Mouse (Mus musculus): ENCODE results near the gene Egflam. TPM values are rescaled to one million over a fixed set of nuclear protein-coding genes. Genes with fewer than 3 reads are reported as not detected.
A peak's percentile ranks its signal among the peaks of the same experiment; 100 is the strongest.

The Egflam gene
- polyA plus RNA-seq, 1 experiment: 8.0 TPM

GRCm38 (mm10) chr15:7213683-7214082 lies 184.5 kb downstream of the Egflam start:
- TF ChIP-seq POLR2A (IDR thresholded peaks at IDR 0.05; ENCODE audit: borderline replicate concordance, extremely low read depth, insufficient read depth, insufficient read length, poor library complexity, severe bottlenecking) (no peak), CTCF (IDR thresholded peaks at IDR 0.05; ENCODE audit: borderline replicate concordance, extremely low read depth, insufficient read depth, insufficient read length) (no peak)
- peak; percentile 79 for DNase-seq (ENCODE audit: low read depth)

GRCm38 (mm10) chr15:7208180-7208579 lies 190.0 kb downstream of the Egflam start:
- TF ChIP-seq POLR2A (IDR thresholded peaks at IDR 0.05; ENCODE audit: borderline replicate concordance, extremely low read depth, insufficient read depth, insufficient read length, poor library complexity, severe bottlenecking) (no peak), CTCF (IDR thresholded peaks at IDR 0.05; ENCODE audit: borderline replicate concordance, extremely low read depth, insufficient read depth, insufficient read length) (no peak)
- DNase-seq (ENCODE audit: low read depth): no peak

GRCm38 (mm10) chr15:7207292-7207691 lies 190.9 kb downstream of the Egflam start:
- DNase-seq (ENCODE audit: low read depth): no peak
- TF ChIP-seq CTCF (IDR thresholded peaks at IDR 0.05; ENCODE audit: borderline replicate concordance, extremely low read depth, insufficient read depth, insufficient read length) (no peak), POLR2A (IDR thresholded peaks at IDR 0.05; ENCODE audit: borderline replicate concordance, extremely low read depth, insufficient read depth, insufficient read length, poor library complexity, severe bottlenecking) (no peak)

- DNase-seq (ENCODE audit: low read depth): no peak
- TF ChIP-seq POLR2A (IDR thresholded peaks at IDR 0.05; ENCODE audit: borderline replicate concordance, extremely low read depth, insufficient read depth, insufficient read length, poor library complexity, severe bottlenecking) (no peak), CTCF (IDR thresholded peaks at IDR 0.05; ENCODE audit: borderline replicate concordance, extremely low read depth, insufficient read depth, insufficient read length) (no peak)
Observed at GRCm38 (mm10) chr15:7206110-7206509, 192.1 kb downstream of the Egflam start.

- TF ChIP-seq CTCF (IDR thresholded peaks at IDR 0.05; ENCODE audit: borderline replicate concordance, extremely low read depth, insufficient read depth, insufficient read length): no peak
- no peak for TF ChIP-seq POLR2A (IDR thresholded peaks at IDR 0.05; ENCODE audit: borderline replicate concordance, extremely low read depth, insufficient read depth, insufficient read length, poor library complexity, severe bottlenecking)
- no peak for DNase-seq (ENCODE audit: low read depth)
Observed at GRCm38 (mm10) chr15:7204917-7205316, 193.3 kb downstream of the Egflam start.

GRCm38 (mm10) chr15:7203606-7204330 lies 194.4 kb downstream of the Egflam start:
- DNase-seq (ENCODE audit: low read depth): no peak
- TF ChIP-seq POLR2A (IDR thresholded peaks at IDR 0.05; ENCODE audit: borderline replicate concordance, extremely low read depth, insufficient read depth, insufficient read length, poor library complexity, severe bottlenecking) (no peak), CTCF (IDR thresholded peaks at IDR 0.05; ENCODE audit: borderline replicate concordance, extremely low read depth, insufficient read depth, insufficient read length) (no peak)

GRCm38 (mm10) chr15:7202981-7203380 lies 195.2 kb downstream of the Egflam start:
- no peak for TF ChIP-seq POLR2A (IDR thresholded peaks at IDR 0.05; ENCODE audit: borderline replicate concordance, extremely low read depth, insufficient read depth, insufficient read length, poor library complexity, severe bottlenecking)
- TF ChIP-seq CTCF (IDR thresholded peaks at IDR 0.05; ENCODE audit: borderline replicate concordance, extremely low read depth, insufficient read depth, insufficient read length): no peak
- no peak for DNase-seq (ENCODE audit: low read depth)

- no peak for TF ChIP-seq CTCF (IDR thresholded peaks at IDR 0.05; ENCODE audit: borderline replicate concordance, extremely low read depth, insufficient read depth, insufficient read length)
- no peak for TF ChIP-seq POLR2A (IDR thresholded peaks at IDR 0.05; ENCODE audit: borderline replicate concordance, extremely low read depth, insufficient read depth, insufficient read length, poor library complexity, severe bottlenecking)
- DNase-seq (ENCODE audit: low read depth): no peak
Observed at GRCm38 (mm10) chr15:7201421-7202380, 196.5 kb downstream of the Egflam start.

GRCm38 (mm10) chr15:7200286-7200685 lies 197.9 kb downstream of the Egflam start:
- no peak for TF ChIP-seq CTCF (IDR thresholded peaks at IDR 0.05; ENCODE audit: borderline replicate concordance, extremely low read depth, insufficient read depth, insufficient read length)
- TF ChIP-seq POLR2A (IDR thresholded peaks at IDR 0.05; ENCODE audit: borderline replicate concordance, extremely low read depth, insufficient read depth, insufficient read length, poor library complexity, severe bottlenecking): no peak
- no peak for DNase-seq (ENCODE audit: low read depth)

- peak; percentile 95 for DNase-seq (ENCODE audit: low read depth)
- TF ChIP-seq CTCF (IDR thresholded peaks at IDR 0.05; ENCODE audit: borderline replicate concordance, extremely low read depth, insufficient read depth, insufficient read length) (no peak), POLR2A (IDR thresholded peaks at IDR 0.05; ENCODE audit: borderline replicate concordance, extremely low read depth, insufficient read depth, insufficient read length, poor library complexity, severe bottlenecking) (no peak)
Observed at GRCm38 (mm10) chr15:7198816-7199215, 199.4 kb downstream of the Egflam start.

- DNase-seq (ENCODE audit: low read depth): peak; percentile 70
- TF ChIP-seq CTCF (IDR thresholded peaks at IDR 0.05; ENCODE audit: borderline replicate concordance, extremely low read depth, insufficient read depth, insufficient read length): no peak
- TF ChIP-seq POLR2A (IDR thresholded peaks at IDR 0.05; ENCODE audit: borderline replicate concordance, extremely low read depth, insufficient read depth, insufficient read length, poor library complexity, severe bottlenecking): no peak
Observed at GRCm38 (mm10) chr15:7197652-7198445, 200.3 kb downstream of the Egflam start.

Measured in brain, embryonic 14.5 days (tissue).